Comparison of ENCODE assay signal across 8 mouse cellular contexts in genomic region chr8:126524233-126524985, GRCm38 (mm10). TPM values are rescaled to one million over a fixed set of nuclear protein-coding genes. Genes with fewer than 3 reads are reported as not detected.
A peak's percentile ranks its signal among the peaks of the same experiment; 100 is the strongest.
DNase-seq lines count a peak whose midpoint lies in the region; ATAC-seq and TF ChIP-seq lines count a peak whose summit lies in the region.

No protein-coding gene starts in this region.

- H3K27ac ChIP-seq in embryonic facial prominence, embryonic 14.5 days (replicated peaks; ENCODE audit: low read depth, low read length), result peak overlapping the region; percentile 93
- H3K27ac ChIP-seq in heart, embryonic 12.5 days (ENCODE audit: poor library complexity, severe bottlenecking), result peak overlapping the region; percentile 69
- H3K27ac ChIP-seq in lung, postnatal 0 days (ENCODE audit: low read length), result peak overlapping the region; percentile 67
- H3K27ac ChIP-seq in testis, adult 2 months (ENCODE audit: control insufficient read depth, insufficient read depth, low read depth, low read length), result peak overlapping the region; percentile 78

- peak overlapping the region; percentile 8; the same call in 1 of the 2 replicates for H3K9ac ChIP-seq in embryonic facial prominence, embryonic 14.5 days (ENCODE audit: low read depth, low read length)
- H3K9ac ChIP-seq in heart, embryonic 12.5 days, result no peak overlapping the region
- H3K9ac ChIP-seq in lung, postnatal 0 days (replicated peaks; ENCODE audit: low read depth), result no peak overlapping the region

- no peak overlapping the region for H3K4me3 ChIP-seq in embryonic facial prominence, embryonic 14.5 days (ENCODE audit: low read depth, low read length)
- H3K4me3 ChIP-seq in heart, embryonic 12.5 days, result no peak overlapping the region
- no peak overlapping the region for H3K4me3 ChIP-seq in lung, postnatal 0 days (ENCODE audit: low read depth, low read length)
- no peak overlapping the region for H3K4me3 ChIP-seq in testis, adult 2 months (ENCODE audit: control insufficient read depth, low read depth, low read length)

- H3K36me3 ChIP-seq in embryonic facial prominence, embryonic 14.5 days (ENCODE audit: control insufficient read depth, insufficient read depth, low read length), result no peaks in the 10 kb centered on the region
- no peaks in the 10 kb centered on the region for H3K36me3 ChIP-seq in heart, embryonic 12.5 days
- no peaks in the 10 kb centered on the region for H3K36me3 ChIP-seq in lung, postnatal 0 days (ENCODE audit: insufficient read depth, low read length)
- no peaks in the 10 kb centered on the region for H3K36me3 ChIP-seq in testis, adult 2 months (ENCODE audit: control insufficient read depth, insufficient read depth, low read length)

- ATAC-seq in embryonic facial prominence, embryonic 14.5 days (ENCODE audit: low read depth), result peak; percentile 60
- no peak for ATAC-seq in heart, embryonic 12.5 days (ENCODE audit: insufficient number of reproducible peaks, low FRiP score)
- peak; percentile 43 for ATAC-seq in lung, postnatal 0 days

- peak; percentile 85 for DNase-seq in layer of hippocampus, adult 11-12 months (ENCODE audit: low spot score)
- DNase-seq in layer of hippocampus, adult 9-10 months (ENCODE audit: low spot score), result no peak
- peak; percentile 98 for DNase-seq in embryonic facial prominence, embryonic 14.5 days (ENCODE audit: low spot score)
- DNase-seq in kidney, postnatal 25 days, result peak; percentile 93 to 94
- DNase-seq in lung, postnatal 0 days (ENCODE audit: low spot score), result peak; percentile 96
- no peak for DNase-seq in c-Kit-positive CD71-positive TER-119-positive erythroid progenitor cells, embryonic 14.5 days (ENCODE audit: low spot score)

- H3K4me2 ChIP-seq in embryonic facial prominence, embryonic 14.5 days (ENCODE audit: low read depth, low read length), result peak overlapping the region; percentile 18
- H3K4me2 ChIP-seq in heart, embryonic 12.5 days, result no peak overlapping the region
- no peak overlapping the region; the same call in 1 of the 2 replicates for H3K4me2 ChIP-seq in lung, postnatal 0 days (replicated peaks; ENCODE audit: low read depth, low read length)

- no peak for TF ChIP-seq CTCF in lung, postnatal 0 days (IDR thresholded peaks at IDR 0.05)
- no peak for TF ChIP-seq CTCF in testis, adult 2 months (IDR thresholded peaks at IDR 0.05; ENCODE audit: control insufficient read depth, insufficient read depth, insufficient replicate concordance, low read depth, low read length)

- no peaks in the 10 kb centered on the region for H3K27me3 ChIP-seq in embryonic facial prominence, embryonic 14.5 days (replicated peaks; ENCODE audit: control insufficient read depth, insufficient read depth, low read length)
- H3K27me3 ChIP-seq in heart, embryonic 12.5 days (replicated peaks), result no peaks in the 10 kb centered on the region
- H3K27me3 ChIP-seq in lung, postnatal 0 days (replicated peaks; ENCODE audit: insufficient read depth, low read length), result no peaks in the 10 kb centered on the region
- no peaks in the 10 kb centered on the region for H3K27me3 ChIP-seq in testis, adult 2 months (ENCODE audit: control insufficient read depth, insufficient read depth, low read length)

- TF ChIP-seq POLR2A in testis, adult 2 months (IDR thresholded peaks at IDR 0.05; ENCODE audit: control insufficient read depth, low read depth, low read length), result no peak

- H3K9me3 ChIP-seq in embryonic facial prominence, embryonic 14.5 days (ENCODE audit: control insufficient read depth, low read length), result no peaks in the 10 kb centered on the region
- no peaks in the 10 kb centered on the region for H3K9me3 ChIP-seq in heart, embryonic 12.5 days (replicated peaks)
- H3K9me3 ChIP-seq in lung, postnatal 0 days (ENCODE audit: low read length), result no peaks in the 10 kb centered on the region

- no peak for TF ChIP-seq EP300 in lung, postnatal 0 days (IDR thresholded peaks at IDR 0.05)

- WGBS in embryonic facial prominence, embryonic 14.5 days, result 36% methylated on average over 18 of the region's 18 CpGs
- WGBS in heart, embryonic 12.5 days, result 56% methylated on average over 18 of the region's 18 CpGs
- 29% methylated on average over 18 of the region's 18 CpGs for WGBS in lung, postnatal 0 days

- H3K4me1 ChIP-seq in embryonic facial prominence, embryonic 14.5 days (ENCODE audit: control insufficient read depth, insufficient read depth, low read length), result peaks cover 34% of the 10 kb centered on the region
- peaks cover 62% of the 10 kb centered on the region for H3K4me1 ChIP-seq in heart, embryonic 12.5 days (replicated peaks)
- H3K4me1 ChIP-seq in lung, postnatal 0 days (ENCODE audit: insufficient read depth, low read depth, low read length), result peaks cover 21% of the 10 kb centered on the region
- peaks cover 12% of the 10 kb centered on the region for H3K4me1 ChIP-seq in testis, adult 2 months (ENCODE audit: control insufficient read depth, insufficient read depth, low read length)

RNA-seq across cellular contexts. Expression of gene Tarbp1, which starts 49.5 kb away (rescaled TPM):
- 3.2 and 3.5 TPM in 2 replicates for polyA plus RNA-seq in embryonic facial prominence, embryonic 14.5 days (2014; fragmentation: Nextera tagmentation; extraction: Ambion mirVana)
- polyA plus RNA-seq in heart, embryonic 12.5 days (2016; fragmentation: Nextera tagmentation; extraction: Ambion mirVana), result 2.4 and 2.6 TPM in 2 replicates
- 1.1 and 1.2 TPM in 2 replicates for polyA plus RNA-seq in lung, postnatal 0 days (2015; fragmentation: Nextera tagmentation; extraction: Ambion mirVana)
- polyA plus RNA-seq in testis, adult 2 months (2012; rRNA removed), result 0.27 and 0.40 TPM in 2 replicates

Comparison
In these comparisons a context has a peak if more than half of its experiments do, and no peak if none do; other contexts are left out.
1. DNase-seq: peak in layer of hippocampus, adult 11-12 months (single experiment), embryonic facial prominence, embryonic 14.5 days (single experiment), kidney, postnatal 25 days (2 of 2) and lung, postnatal 0 days (single experiment); none in layer of hippocampus, adult 9-10 months (single experiment) and c-Kit-positive CD71-positive TER-119-positive erythroid progenitor cells, embryonic 14.5 days (single experiment).
2. Peak in every context shown above with its lines, with median percentiles within 50 percentile points of each other: H3K27ac ChIP-seq.